Mouse (Mus musculus) stomach, postnatal 0 days (tissue): ENCODE results near the gene Cpm. TPM values are rescaled to one million over a fixed set of nuclear protein-coding genes. Genes with fewer than 3 reads are reported as not detected.

Experiments
- ATAC-seq: fragments of 200-750 bp; cut with Nextera tagmentation; 2 replicates; pipeline ENCODE4 v1.8.0; 2017; ENCODE audit not compliant: low FRiP score, low TSS enrichment
- DNase-seq: peaks from one replicate; pipeline ENCODE4 v3.0.0-alpha.2; 2016; ENCODE audit warnings: low spot score
- H3K27ac ChIP-seq: fragments of 300-500 bp; sonication (generic); replicated peaks from 2 replicates; pipeline ENCODE4 v1.5.1; 2014; ENCODE audit warnings: mild to moderate bottlenecking, control low read depth
- H3K27me3 ChIP-seq: fragments of 300-500 bp; sonication (generic); 2 replicates; pipeline ENCODE4 v1.6.1; 2014; ENCODE audit warnings: low read length; ENCODE audit not compliant: control insufficient read depth, insufficient read depth
- H3K36me3 ChIP-seq: fragments of 300-500 bp; sonication (generic); 2 replicates; pipeline ENCODE4 v1.6.1; 2014; ENCODE audit warnings: low read length, mixed read lengths; ENCODE audit not compliant: control insufficient read depth, insufficient read depth
- H3K4me1 ChIP-seq: fragments of 300-500 bp; sonication (generic); replicated peaks from 2 replicates; pipeline ENCODE4 v1.6.1; 2014; ENCODE audit warnings: antibody characterized with exemption; ENCODE audit not compliant: control insufficient read depth, insufficient read depth
- H3K4me2 ChIP-seq: fragments of 300-500 bp; sonication (generic); replicated peaks from 2 replicates; pipeline ENCODE4 v1.6.1; 2014; ENCODE audit warnings: low read depth, mild to moderate bottlenecking, control low read depth, moderate library complexity
- H3K4me3 ChIP-seq: fragments of 300-500 bp; sonication (generic); 2 replicates; pipeline ENCODE4 v1.5.1; 2014; ENCODE audit warnings: low read depth, low read length, control low read depth
- H3K9ac ChIP-seq: fragments of 300-500 bp; sonication (generic); 2 replicates; pipeline ENCODE4 v1.6.1; 2014; ENCODE audit warnings: mild to moderate bottlenecking, low read length, control low read depth, mixed read lengths
- H3K9me3 ChIP-seq: fragments of 300-500 bp; sonication (generic); 2 replicates; pipeline ENCODE4 v1.6.1; 2016; ENCODE audit warnings: low read length; ENCODE audit not compliant: control insufficient read depth
- CTCF ChIP-seq: IDR thresholded peaks from 2 replicates; pipeline ENCODE4 v1.5.1; 2016; ENCODE audit warnings: antibody characterized with exemption, low read depth, mild to moderate bottlenecking, moderate library complexity
- EP300 ChIP-seq: optimal IDR thresholded peaks from 2 replicates; pipeline ENCODE3; 2016; ENCODE audit warnings: antibody characterized with exemption
- WGBS: fragments of 180-500 bp; shearing (Covaris S2); extraction: QIAGEN DNeasy Blood & Tissue Kit; methylation state at CpG from one replicate; pipeline ENCODE4 v1.1.7; 2014; 5-methylcytosine and 5-hydroxymethylcytosine counted together
- polyA plus RNA-seq: library from polyadenylated mRNA; unstranded; fragments of >200 nt; fragmentation: Nextera tagmentation; extraction: Ambion mirVana; gene quantifications from 2 replicates; pipeline ENCODE4 v1.2.1, GENCODE M21; 2015

The Cpm gene
- polyA plus RNA-seq, 1 experiment from 2014 or later = 22.9 TPM

- no peaks in the 10 kb centered on the region for H3K36me3 ChIP-seq
- no peak for ATAC-seq
- no peak for TF ChIP-seq CTCF
- H3K9ac ChIP-seq = no peak overlapping the region
- no peak for DNase-seq
- no peaks in the 10 kb centered on the region; the same call in 1 of the 2 replicates for H3K4me1 ChIP-seq
- no peaks in the 10 kb centered on the region for H3K27me3 ChIP-seq
- peak overlapping the region; percentile 31 for H3K4me2 ChIP-seq
- no peaks in the 10 kb centered on the region for H3K9me3 ChIP-seq
- WGBS = 48% methylated on average over 20 of the region's 20 CpGs
- no peak overlapping the region for H3K4me3 ChIP-seq
- no peak overlapping the region for H3K27ac ChIP-seq
Measured at GRCm38 (mm10) chr10:117675096-117676035, 46.1 kb downstream of the Cpm start.

GRCm38 (mm10) chr10:117676036-117676643, 46.8 kb downstream of the Cpm start:
- Histone ChIP-seq H3K9ac (no peak overlapping the region), H3K27me3 (no peaks in the 10 kb centered on the region), H3K27ac (no peak overlapping the region), H3K36me3 (no peaks in the 10 kb centered on the region), H3K4me2 (peak overlapping the region; percentile 31), H3K9me3 (no peaks in the 10 kb centered on the region), H3K4me3 (no peak overlapping the region), H3K4me1 (no peaks in the 10 kb centered on the region; the same call in 1 of the 2 replicates)
- ATAC-seq (no peak), DNase-seq (no peak)
- 47% methylated on average over 19 of the region's 19 CpGs for WGBS
- TF ChIP-seq CTCF (no peak), EP300 (no peak)

GRCm38 (mm10) chr10:117676644-117677313, 47.5 kb downstream of the Cpm start:
- DNase-seq = no peak
- WGBS = 44% methylated on average over 17 of the region's 17 CpGs
- ATAC-seq = no peak
- Histone ChIP-seq H3K4me2 (peak overlapping the region; percentile 31), H3K4me1 (no peaks in the 10 kb centered on the region; the same call in 1 of the 2 replicates), H3K36me3 (no peaks in the 10 kb centered on the region), H3K9me3 (no peaks in the 10 kb centered on the region), H3K4me3 (no peak overlapping the region), H3K27me3 (no peaks in the 10 kb centered on the region), H3K9ac (no peak overlapping the region), H3K27ac (no peak overlapping the region)
- TF ChIP-seq CTCF (peak; percentile 74), EP300 (no peak)

GRCm38 (mm10) chr10:117677494-117678236, 48.4 kb downstream of the Cpm start:
- ATAC-seq (peak; percentile 89), DNase-seq (peak; percentile 49)

GRCm38 (mm10) chr10:117678357-117678756, 49.1 kb downstream of the Cpm start:
- no peak overlapping the region for H3K27ac ChIP-seq
- TF ChIP-seq EP300 (no peak), CTCF (no peak)
- DNase-seq (no peak), ATAC-seq (no peak)
- H3K4me1 ChIP-seq = no peaks in the 10 kb centered on the region; the same call in 1 of the 2 replicates
- H3K36me3 ChIP-seq = no peaks in the 10 kb centered on the region
- H3K9ac ChIP-seq = no peak overlapping the region
- H3K9me3 ChIP-seq = no peaks in the 10 kb centered on the region
- H3K27me3 ChIP-seq = no peaks in the 10 kb centered on the region
- no peak overlapping the region for H3K4me2 ChIP-seq
- no peak overlapping the region for H3K4me3 ChIP-seq
- WGBS = 58% methylated on average over 5 of the region's 5 CpGs

More at GRCm38 (mm10) chr10:117677494-117678236, 48.4 kb downstream of the Cpm start:
- 61% methylated on average over 13 of the region's 13 CpGs for WGBS
- H3K9ac ChIP-seq = no peak overlapping the region
- no peaks in the 10 kb centered on the region; the same call in 1 of the 2 replicates for H3K4me1 ChIP-seq
- H3K9me3 ChIP-seq = no peaks in the 10 kb centered on the region
- no peaks in the 10 kb centered on the region for H3K36me3 ChIP-seq
- H3K4me3 ChIP-seq = no peak overlapping the region
- H3K27me3 ChIP-seq = no peaks in the 10 kb centered on the region
- no peak overlapping the region for H3K27ac ChIP-seq
- H3K4me2 ChIP-seq = no peak overlapping the region
- peak; percentile 47 for TF ChIP-seq CTCF
- TF ChIP-seq EP300 = no peak
